Mouse (Mus musculus) limb, embryonic 15.5 days (tissue): ENCODE results near the gene Tctex1d4. TPM values are rescaled to one million over a fixed set of nuclear protein-coding genes. Genes with fewer than 3 reads are reported as not detected.

Experiments
- ATAC-seq: fragments of 200-750 bp; cut with Nextera tagmentation; 2 replicates; pipeline ENCODE4 v1.8.0; 2017; ENCODE audit warnings: low read depth, moderate TSS enrichment; ENCODE audit not compliant: insufficient number of reproducible peaks, low FRiP score, low TSS enrichment
- H3K27ac ChIP-seq: fragments of 300-500 bp; sonication (generic); 2 replicates; pipeline ENCODE4 v1.5.1; 2015; ENCODE audit warnings: moderate library complexity, mild to moderate bottlenecking, inconsistent platforms
- H3K27me3 ChIP-seq: fragments of 300-500 bp; sonication (generic); 2 replicates; pipeline ENCODE4 v1.6.1; 2015; ENCODE audit warnings: inconsistent platforms
- H3K36me3 ChIP-seq: fragments of 300-500 bp; sonication (generic); 2 replicates; pipeline ENCODE4 v1.6.1; 2015; ENCODE audit warnings: inconsistent platforms
- H3K4me1 ChIP-seq: fragments of 300-500 bp; sonication (generic); 2 replicates; pipeline ENCODE4 v1.6.1; 2015; ENCODE audit warnings: inconsistent platforms
- H3K4me2 ChIP-seq: fragments of 300-500 bp; sonication (generic); 2 replicates; pipeline ENCODE4 v1.6.1; 2015; ENCODE audit warnings: mild to moderate bottlenecking, inconsistent platforms
- H3K4me3 ChIP-seq: fragments of 300-500 bp; sonication (generic); 2 replicates; pipeline ENCODE4 v1.5.1; 2015; ENCODE audit warnings: mild to moderate bottlenecking, inconsistent platforms
- H3K9ac ChIP-seq: fragments of 300-500 bp; sonication (generic); 2 replicates; pipeline ENCODE4 v1.6.1; 2015; ENCODE audit warnings: inconsistent platforms
- H3K9me3 ChIP-seq: fragments of 300-500 bp; sonication (generic); 2 replicates; pipeline ENCODE4 v1.6.1; 2016; ENCODE audit warnings: inconsistent platforms
- WGBS: fragments of 180-500 bp; shearing (Covaris S2); methylation state at CpG from one replicate; pipeline ENCODE4 v1.1.7; 2015; 5-methylcytosine and 5-hydroxymethylcytosine counted together
- microRNA-seq: library from miRNA; unstranded; fragments of <30 nt; microRNA quantifications from one replicate; pipeline ENCODE4, GENCODE M21; 2016
- polyA plus RNA-seq: library from polyadenylated mRNA; unstranded; fragments of >200 nt; fragmentation: Nextera tagmentation; extraction: Ambion mirVana; gene quantifications from 2 replicates; pipeline ENCODE4 v1.2.1, GENCODE M21; 2015

The Tctex1d4 gene
- polyA plus RNA-seq, 1 experiment from 2014 or later: not detected

- H3K27ac ChIP-seq: no peak overlapping the region
- H3K27me3 ChIP-seq: no peaks in the 10 kb centered on the region
- H3K4me2 ChIP-seq: no peak overlapping the region
- no peak overlapping the region for H3K9ac ChIP-seq
- no peak for ATAC-seq
- 62% methylated on average over 4 of the region's 4 CpGs for WGBS
- H3K36me3 ChIP-seq: peaks cover 55% of the 10 kb centered on the region
- no peak overlapping the region for H3K4me3 ChIP-seq
- no peaks in the 10 kb centered on the region for H3K4me1 ChIP-seq
- no peaks in the 10 kb centered on the region for H3K9me3 ChIP-seq
These were observed 34.6 kb downstream of the Tctex1d4 start for GRCm38 (mm10) chr4:117161183-117161582.

- no peak overlapping the region for H3K27ac ChIP-seq
- no peaks in the 10 kb centered on the region for H3K4me1 ChIP-seq
- no peaks in the 10 kb centered on the region for H3K27me3 ChIP-seq
- 93% methylated on average over 5 of the region's 5 CpGs for WGBS
- no peak overlapping the region for H3K9ac ChIP-seq
- H3K36me3 ChIP-seq: peaks cover 92% of the 10 kb centered on the region
- no peaks in the 10 kb centered on the region for H3K9me3 ChIP-seq
- ATAC-seq: no peak
- no peak overlapping the region for H3K4me2 ChIP-seq
- no peak overlapping the region for H3K4me3 ChIP-seq
These were observed 43.3 kb downstream of the Tctex1d4 start for GRCm38 (mm10) chr4:117169936-117170335.

Small RNAs within 50 kb of the gene (microRNA-seq; reads per million reads assigned to microRNA genes)
- gene Gm22398: not detected

Other genes starting within 250 kb of the Tctex1d4 start
- 0.22 and 0.24 TPM in 2 replicates for gene Zswim5, start 249.4 kb upstream of the Tctex1d4 start, polyA plus RNA-seq
- 85.3 and 90.8 TPM in 2 replicates for gene Urod, start 132.4 kb upstream of the Tctex1d4 start, polyA plus RNA-seq
- gene Hectd3, start 131.5 kb upstream of the Tctex1d4 start, polyA plus RNA-seq: 11.2 and 11.5 TPM in 2 replicates
- gene Eif2b3, start 107.4 kb upstream of the Tctex1d4 start, polyA plus RNA-seq: 44.3 TPM in 2 replicates
- 13.7 and 15.8 TPM in 2 replicates for gene Ptch2, start 30.7 kb upstream of the Tctex1d4 start, polyA plus RNA-seq
- 10.0 and 10.3 TPM in 2 replicates for gene Btbd19, start 1.1 kb upstream of the Tctex1d4 start, polyA plus RNA-seq
- 5.7 and 6.8 TPM in 2 replicates for gene Plk3, start 7.2 kb downstream of the Tctex1d4 start, polyA plus RNA-seq
- gene Rps8, start 29.4 kb downstream of the Tctex1d4 start, polyA plus RNA-seq: 803 and 994 TPM in 2 replicates
- 45.9 and 47.4 TPM in 2 replicates for gene Kif2c, start 55.8 kb downstream of the Tctex1d4 start, polyA plus RNA-seq
- gene Tmem53, start 125.2 kb downstream of the Tctex1d4 start, polyA plus RNA-seq: 10.0 and 12.4 TPM in 2 replicates
- gene Armh1, start 125.3 kb downstream of the Tctex1d4 start, polyA plus RNA-seq: 0.51 and 1.1 TPM in 2 replicates